Mouse (Mus musculus): Measurements from ENCODE around the gene Mylk. TPM values are rescaled to one million over a fixed set of nuclear protein-coding genes. Genes with fewer than 3 reads are reported as not detected.

Gene Mylk
- polyA plus RNA-seq, 1 experiment from 2014 or later, result 4.2 TPM

GRCm38 (mm10) chr16:34962322-34962721 lies 217.3 kb downstream of the Mylk start:
- no peak overlapping the region for H3K4me3 ChIP-seq (ENCODE audit: low read depth, low read length)

GRCm38 (mm10) chr16:34963008-34963407 lies 218.0 kb downstream of the Mylk start:
- Histone ChIP-seq H3K9ac (ENCODE audit: low read length) (no peak overlapping the region), H3K27me3 (replicated peaks; ENCODE audit: control insufficient read depth, insufficient read depth, low read length) (no peaks in the 10 kb centered on the region), H3K4me2 (ENCODE audit: low read length) (no peak overlapping the region), H3K36me3 (ENCODE audit: control insufficient read depth, insufficient read depth, low read length) (no peaks in the 10 kb centered on the region), H3K9me3 (replicated peaks; ENCODE audit: control insufficient read depth, low read length) (no peaks in the 10 kb centered on the region), H3K4me1 (ENCODE audit: control insufficient read depth, insufficient read depth, low read length) (peaks cover 12% of the 10 kb centered on the region), H3K4me3 (ENCODE audit: low read depth, low read length) (no peak overlapping the region), H3K27ac (ENCODE audit: low read depth, low read length) (no peak overlapping the region)
- DNase-seq (ENCODE audit: low spot score) (no peak), ATAC-seq (no peak)
- WGBS, result 76% methylated on average over 4 of the region's 4 CpGs

More at GRCm38 (mm10) chr16:34962322-34962721, 217.3 kb downstream of the Mylk start:
- ATAC-seq (no peak), DNase-seq (ENCODE audit: low spot score) (no peak)
- Histone ChIP-seq H3K4me1 (ENCODE audit: control insufficient read depth, insufficient read depth, low read length) (peaks cover 12% of the 10 kb centered on the region), H3K9me3 (replicated peaks; ENCODE audit: control insufficient read depth, low read length) (no peaks in the 10 kb centered on the region), H3K9ac (ENCODE audit: low read length) (no peak overlapping the region), H3K36me3 (ENCODE audit: control insufficient read depth, insufficient read depth, low read length) (no peaks in the 10 kb centered on the region), H3K27me3 (replicated peaks; ENCODE audit: control insufficient read depth, insufficient read depth, low read length) (no peaks in the 10 kb centered on the region), H3K4me2 (ENCODE audit: low read length) (no peak overlapping the region), H3K27ac (ENCODE audit: low read depth, low read length) (no peak overlapping the region)
- 87% methylated on average over 4 of the region's 4 CpGs for WGBS

GRCm38 (mm10) chr16:34966620-34967081 lies 221.6 kb downstream of the Mylk start:
- no peaks in the 10 kb centered on the region for H3K4me1 ChIP-seq (ENCODE audit: control insufficient read depth, insufficient read depth, low read length)
- no peak for DNase-seq (ENCODE audit: low spot score)
- H3K9me3 ChIP-seq (replicated peaks; ENCODE audit: control insufficient read depth, low read length), result no peaks in the 10 kb centered on the region
- no peaks in the 10 kb centered on the region for H3K36me3 ChIP-seq (ENCODE audit: control insufficient read depth, insufficient read depth, low read length)
- H3K27me3 ChIP-seq (replicated peaks; ENCODE audit: control insufficient read depth, insufficient read depth, low read length), result no peaks in the 10 kb centered on the region
- 71% methylated on average over 5 of the region's 5 CpGs for WGBS
- no peak overlapping the region for H3K27ac ChIP-seq (ENCODE audit: low read depth, low read length)
- no peak overlapping the region for H3K4me3 ChIP-seq (ENCODE audit: low read depth, low read length)
- no peak overlapping the region for H3K4me2 ChIP-seq (ENCODE audit: low read length)
- no peak for ATAC-seq
- H3K9ac ChIP-seq (ENCODE audit: low read length), result no peak overlapping the region

GRCm38 (mm10) chr16:34967120-34967800 lies 222.2 kb downstream of the Mylk start:
- H3K9ac ChIP-seq (ENCODE audit: low read length), result no peak overlapping the region
- H3K27me3 ChIP-seq (replicated peaks; ENCODE audit: control insufficient read depth, insufficient read depth, low read length), result no peaks in the 10 kb centered on the region
- DNase-seq (ENCODE audit: low spot score) (peak; percentile 93), ATAC-seq (peak; percentile 95)
- no peaks in the 10 kb centered on the region for H3K9me3 ChIP-seq (replicated peaks; ENCODE audit: control insufficient read depth, low read length)
- no peak overlapping the region for H3K4me3 ChIP-seq (ENCODE audit: low read depth, low read length)
- no peak overlapping the region for H3K27ac ChIP-seq (ENCODE audit: low read depth, low read length)
- WGBS, result 55% methylated on average over 10 of the region's 10 CpGs
- H3K4me2 ChIP-seq (ENCODE audit: low read length), result no peak overlapping the region
- H3K36me3 ChIP-seq (ENCODE audit: control insufficient read depth, insufficient read depth, low read length), result no peaks in the 10 kb centered on the region
- H3K4me1 ChIP-seq (ENCODE audit: control insufficient read depth, insufficient read depth, low read length), result no peaks in the 10 kb centered on the region

- Histone ChIP-seq H3K4me2 (ENCODE audit: low read length) (no peak overlapping the region), H3K4me1 (ENCODE audit: control insufficient read depth, insufficient read depth, low read length) (no peaks in the 10 kb centered on the region), H3K9me3 (replicated peaks; ENCODE audit: control insufficient read depth, low read length) (no peaks in the 10 kb centered on the region), H3K27ac (ENCODE audit: low read depth, low read length) (no peak overlapping the region), H3K9ac (ENCODE audit: low read length) (no peak overlapping the region), H3K36me3 (ENCODE audit: control insufficient read depth, insufficient read depth, low read length) (no peaks in the 10 kb centered on the region), H3K27me3 (replicated peaks; ENCODE audit: control insufficient read depth, insufficient read depth, low read length) (no peaks in the 10 kb centered on the region), H3K4me3 (ENCODE audit: low read depth, low read length) (no peak overlapping the region)
- no peak for ATAC-seq
- 63% methylated on average over 5 of the region's 5 CpGs for WGBS
- no peak for DNase-seq (ENCODE audit: low spot score)
Measured at GRCm38 (mm10) chr16:34968181-34968580, 223.2 kb downstream of the Mylk start.

- H3K4me2 ChIP-seq (ENCODE audit: low read length), result no peak overlapping the region
- H3K4me3 ChIP-seq (ENCODE audit: low read depth, low read length), result no peak overlapping the region
- no peaks in the 10 kb centered on the region for H3K9me3 ChIP-seq (replicated peaks; ENCODE audit: control insufficient read depth, low read length)
- 91% methylated on average over 12 of the region's 12 CpGs for WGBS
- DNase-seq (ENCODE audit: low spot score) (no peak), ATAC-seq (no peak)
- H3K36me3 ChIP-seq (ENCODE audit: control insufficient read depth, insufficient read depth, low read length), result no peaks in the 10 kb centered on the region
- no peak overlapping the region for H3K9ac ChIP-seq (ENCODE audit: low read length)
- no peaks in the 10 kb centered on the region for H3K27me3 ChIP-seq (replicated peaks; ENCODE audit: control insufficient read depth, insufficient read depth, low read length)
- no peak overlapping the region for H3K27ac ChIP-seq (ENCODE audit: low read depth, low read length)
- no peaks in the 10 kb centered on the region for H3K4me1 ChIP-seq (ENCODE audit: control insufficient read depth, insufficient read depth, low read length)
Measured at GRCm38 (mm10) chr16:34972471-34972870, 227.5 kb downstream of the Mylk start.

- WGBS, result 61% methylated on average over 2 of the region's 2 CpGs
- Histone ChIP-seq H3K4me2 (ENCODE audit: low read length) (no peak overlapping the region), H3K9ac (ENCODE audit: low read length) (no peak overlapping the region), H3K27me3 (replicated peaks; ENCODE audit: control insufficient read depth, insufficient read depth, low read length) (no peaks in the 10 kb centered on the region), H3K4me1 (ENCODE audit: control insufficient read depth, insufficient read depth, low read length) (no peaks in the 10 kb centered on the region), H3K36me3 (ENCODE audit: control insufficient read depth, insufficient read depth, low read length) (no peaks in the 10 kb centered on the region), H3K4me3 (ENCODE audit: low read depth, low read length) (no peak overlapping the region), H3K9me3 (replicated peaks; ENCODE audit: control insufficient read depth, low read length) (no peaks in the 10 kb centered on the region), H3K27ac (ENCODE audit: low read depth, low read length) (no peak overlapping the region)
- ATAC-seq (no peak), DNase-seq (ENCODE audit: low spot score) (no peak)
Measured at GRCm38 (mm10) chr16:34975544-34975943, 230.5 kb downstream of the Mylk start.

- no peak for ATAC-seq
- H3K9ac ChIP-seq (ENCODE audit: low read length), result no peak overlapping the region
- H3K9me3 ChIP-seq (replicated peaks; ENCODE audit: control insufficient read depth, low read length), result no peaks in the 10 kb centered on the region
- H3K4me2 ChIP-seq (ENCODE audit: low read length), result no peak overlapping the region
- no peaks in the 10 kb centered on the region for H3K4me1 ChIP-seq (ENCODE audit: control insufficient read depth, insufficient read depth, low read length)
- DNase-seq (ENCODE audit: low spot score), result no peak
- 83% methylated on average over 13 of the region's 13 CpGs for WGBS
- H3K36me3 ChIP-seq (ENCODE audit: control insufficient read depth, insufficient read depth, low read length), result no peaks in the 10 kb centered on the region
- no peak overlapping the region for H3K4me3 ChIP-seq (ENCODE audit: low read depth, low read length)
- no peaks in the 10 kb centered on the region for H3K27me3 ChIP-seq (replicated peaks; ENCODE audit: control insufficient read depth, insufficient read depth, low read length)
- H3K27ac ChIP-seq (ENCODE audit: low read depth, low read length), result no peak overlapping the region
Measured at GRCm38 (mm10) chr16:34976630-34977029, 231.6 kb downstream of the Mylk start.

- no peak for ATAC-seq
- no peak for DNase-seq (ENCODE audit: low spot score)
- Histone ChIP-seq H3K4me3 (ENCODE audit: low read depth, low read length) (no peak overlapping the region), H3K36me3 (ENCODE audit: control insufficient read depth, insufficient read depth, low read length) (no peaks in the 10 kb centered on the region), H3K4me1 (ENCODE audit: control insufficient read depth, insufficient read depth, low read length) (no peaks in the 10 kb centered on the region), H3K27ac (ENCODE audit: low read depth, low read length) (no peak overlapping the region), H3K27me3 (replicated peaks; ENCODE audit: control insufficient read depth, insufficient read depth, low read length) (no peaks in the 10 kb centered on the region), H3K9me3 (replicated peaks; ENCODE audit: control insufficient read depth, low read length) (no peaks in the 10 kb centered on the region), H3K4me2 (ENCODE audit: low read length) (no peak overlapping the region), H3K9ac (ENCODE audit: low read length) (no peak overlapping the region)
- WGBS, result 92% methylated on average over 7 of the region's 7 CpGs
Measured at GRCm38 (mm10) chr16:34978018-34978417, 233.0 kb downstream of the Mylk start.
